Mouse (Mus musculus) embryonic fibroblast, embryonic 13.5 days (primary cell): ENCODE results near the gene Map2k6. TPM values are rescaled to one million over a fixed set of nuclear protein-coding genes. Genes with fewer than 3 reads are reported as not detected.

Experiments used
- H3K27ac ChIP-seq: 2 replicates; pipeline ENCODE4 v1.5.1; 2012; ENCODE audit warnings: low read length, control low read depth, inconsistent platforms; ENCODE audit not compliant: insufficient read depth
- H3K4me1 ChIP-seq: 2 replicates; pipeline ENCODE4 v1.6.1; 2011; ENCODE audit warnings: low read length; ENCODE audit not compliant: control insufficient read depth, insufficient read depth
- H3K4me3 ChIP-seq: 2 replicates; pipeline ENCODE4 v1.5.1; 2011; ENCODE audit warnings: mild to moderate bottlenecking, control low read depth, low read length; ENCODE audit not compliant: insufficient read depth
- CTCF ChIP-seq: IDR thresholded peaks from 2 replicates; pipeline ENCODE4 v1.5.1; 2011; ENCODE audit warnings: mild to moderate bottlenecking, control low read depth, low read length, moderate library complexity, borderline replicate concordance; ENCODE audit not compliant: insufficient read depth
- POLR2A ChIP-seq: IDR thresholded peaks from 2 replicates; pipeline ENCODE4 v1.6.1; 2011; ENCODE audit warnings: low read depth, mild to moderate bottlenecking, control low read depth, low read length, moderate library complexity
- polyA plus RNA-seq: library from polyadenylated mRNA; stranded (reverse); fragments of >200 nt; gene quantifications from 2 replicates; pipeline ENCODE4 v1.2.4, GENCODE M21; 2011; ENCODE audit warnings: low read depth; ENCODE audit not compliant: missing spikeins, insufficient read length

Map2k6 gene
- polyA plus RNA-seq, 1 experiment = 4.7 TPM

GRCm38 (mm10) chr11:110482176-110482575, 83.3 kb downstream of the Map2k6 start:
- no peak overlapping the region for H3K27ac ChIP-seq
- H3K4me1 ChIP-seq = no peaks in the 10 kb centered on the region

GRCm38 (mm10) chr11:110482649-110483048, 83.7 kb downstream of the Map2k6 start:
- Histone ChIP-seq H3K27ac (no peak overlapping the region), H3K4me3 (no peak overlapping the region), H3K4me1 (no peaks in the 10 kb centered on the region)
- TF ChIP-seq POLR2A (no peak), CTCF (no peak)

More at GRCm38 (mm10) chr11:110482176-110482575, 83.3 kb downstream of the Map2k6 start:
- TF ChIP-seq CTCF = no peak
- no peak for TF ChIP-seq POLR2A
- no peak overlapping the region for H3K4me3 ChIP-seq

DNA sequence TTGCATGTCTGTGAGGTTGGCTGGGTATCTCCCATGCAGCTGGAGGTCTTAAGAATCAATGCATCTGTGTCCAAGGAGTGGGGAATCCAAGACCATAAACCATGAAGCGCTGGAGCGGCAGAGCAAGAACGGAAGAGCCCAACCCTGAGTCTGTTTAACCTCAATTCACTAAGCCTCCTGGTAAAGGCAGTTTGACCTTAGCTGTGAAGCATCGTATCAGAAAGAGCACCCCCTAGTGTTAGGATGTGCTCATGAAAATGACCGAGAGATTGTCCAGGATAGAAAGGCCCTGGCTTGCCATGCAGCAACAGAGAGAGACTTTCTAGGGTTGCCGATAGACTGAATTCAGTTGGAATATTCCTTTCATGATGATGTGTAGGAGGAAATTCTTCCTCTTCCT, 84.2 kb downstream of the Map2k6 start:
- no peak for TF ChIP-seq POLR2A
- TF ChIP-seq CTCF = no peak
- no peaks in the 10 kb centered on the region for H3K4me1 ChIP-seq
- no peak overlapping the region for H3K4me3 ChIP-seq
- no peak overlapping the region for H3K27ac ChIP-seq

GRCm38 (mm10) chr11:110484426-110484825, 85.5 kb downstream of the Map2k6 start:
- H3K4me3 ChIP-seq = no peak overlapping the region
- no peaks in the 10 kb centered on the region for H3K4me1 ChIP-seq
- no peak overlapping the region for H3K27ac ChIP-seq
- TF ChIP-seq CTCF (no peak), POLR2A (no peak)

DNA sequence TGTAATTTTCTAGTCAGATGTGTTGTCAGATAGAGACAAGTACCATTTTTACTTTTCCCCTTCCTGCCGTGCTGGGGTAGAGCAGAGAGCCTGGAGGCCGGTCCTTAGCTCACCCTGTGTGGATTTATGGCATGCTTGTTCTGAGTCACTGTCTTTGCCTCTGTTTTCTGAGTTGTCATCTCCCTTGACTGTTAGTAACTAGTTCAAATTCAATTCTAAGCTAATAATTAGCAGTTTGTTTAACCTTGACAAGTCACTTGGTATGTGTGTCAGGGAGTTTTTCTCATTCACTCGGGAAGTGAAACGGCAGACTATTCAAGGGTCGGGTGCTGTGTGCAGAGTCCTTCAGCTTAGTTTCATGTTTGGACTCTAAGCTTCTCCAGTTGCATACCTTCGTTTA, 86.2 kb downstream of the Map2k6 start:
- Histone ChIP-seq H3K4me3 (no peak overlapping the region), H3K4me1 (no peaks in the 10 kb centered on the region), H3K27ac (no peak overlapping the region)
- TF ChIP-seq CTCF (no peak), POLR2A (no peak)

DNA sequence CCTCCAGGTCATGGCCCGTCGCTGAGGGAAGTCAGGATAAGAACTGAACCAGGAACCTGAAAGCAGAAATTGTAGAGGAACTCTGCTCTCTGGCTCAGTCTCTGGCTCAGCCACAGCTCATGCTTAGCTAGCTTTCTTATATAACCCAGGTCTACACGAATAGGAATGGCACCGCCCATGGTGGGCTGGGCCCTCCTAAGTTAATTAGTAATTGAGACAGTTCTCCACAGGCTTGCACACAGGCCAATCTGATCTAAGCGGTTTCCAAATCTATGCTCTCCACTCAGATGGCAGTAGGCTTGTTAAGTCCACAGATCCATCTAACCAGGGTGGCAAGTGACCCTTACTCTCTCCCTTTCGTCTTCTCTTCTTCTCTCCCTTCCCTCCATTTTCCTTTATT, 88.9 kb downstream of the Map2k6 start:
- TF ChIP-seq CTCF = no peak
- no peak for TF ChIP-seq POLR2A
- Histone ChIP-seq H3K4me1 (no peaks in the 10 kb centered on the region), H3K27ac (no peak overlapping the region), H3K4me3 (no peak overlapping the region)

- no peak overlapping the region for H3K4me3 ChIP-seq
- no peak overlapping the region for H3K27ac ChIP-seq
- no peak for TF ChIP-seq POLR2A
- TF ChIP-seq CTCF = no peak
- no peaks in the 10 kb centered on the region for H3K4me1 ChIP-seq
Observed at GRCm38 (mm10) chr11:110488301-110488700, 89.4 kb downstream of the Map2k6 start.

DNA sequence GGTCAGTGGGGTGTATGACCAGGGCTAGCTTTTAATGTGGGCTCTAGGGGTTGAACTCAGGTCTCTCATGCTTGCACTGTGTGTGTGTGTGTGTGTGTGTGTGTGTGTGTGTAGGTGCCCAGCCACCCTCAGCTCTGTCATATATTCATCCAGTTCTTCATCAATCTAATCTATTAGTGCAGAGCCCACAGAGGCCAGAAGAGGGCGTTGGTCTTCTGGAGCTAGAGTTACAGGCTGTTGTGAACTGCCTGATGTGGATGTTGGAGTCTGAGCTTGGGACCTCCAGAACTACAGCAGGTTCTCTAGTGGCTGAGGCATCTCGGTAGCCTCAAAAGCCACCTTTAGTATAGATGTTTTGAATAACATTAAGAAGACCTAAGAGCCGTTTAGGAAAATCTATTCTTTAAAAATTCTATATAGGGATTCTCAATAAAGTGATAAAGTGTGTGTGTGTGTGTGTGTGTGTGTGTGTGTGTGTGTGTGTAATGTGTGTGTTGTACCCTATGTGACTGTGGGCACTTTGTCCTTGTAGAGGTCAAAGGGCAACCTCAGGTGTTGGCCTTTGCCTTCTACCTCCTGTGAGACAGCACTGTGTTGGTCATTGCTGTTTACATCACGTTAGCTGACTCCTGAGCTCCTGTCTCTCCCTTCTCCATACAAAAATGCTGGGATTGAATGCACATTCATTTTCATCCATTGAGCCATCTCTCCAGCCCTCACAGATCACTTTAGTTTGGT, 96.6 kb downstream of the Map2k6 start:
- no peak overlapping the region for H3K27ac ChIP-seq
- peaks cover 2% of the 10 kb centered on the region; the same call in 1 of the 2 replicates for H3K4me1 ChIP-seq
- no peak overlapping the region for H3K4me3 ChIP-seq
- TF ChIP-seq CTCF (no peak), POLR2A (no peak)

DNA sequence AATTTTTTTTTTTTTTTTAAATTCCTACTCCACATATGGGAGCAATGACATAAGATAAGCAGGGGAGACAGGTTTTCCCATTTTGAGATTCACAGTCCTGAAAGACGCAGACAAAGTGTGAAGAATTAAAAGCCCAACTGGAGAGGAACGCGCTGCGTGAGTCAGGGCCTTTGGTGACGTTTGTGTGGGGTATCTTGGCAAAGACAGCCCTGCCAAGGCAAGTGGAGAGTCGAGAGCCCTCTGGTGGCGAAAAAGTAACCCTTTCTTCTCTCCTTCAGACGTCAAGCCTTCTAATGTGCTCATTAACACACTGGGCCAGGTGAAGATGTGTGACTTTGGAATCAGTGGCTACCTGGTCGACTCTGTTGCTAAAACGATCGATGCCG, 97.1 kb downstream of the Map2k6 start:
- TF ChIP-seq CTCF (no peak; the same call in 1 of the 2 replicates), POLR2A (no peak)
- H3K4me1 ChIP-seq = peaks cover 2% of the 10 kb centered on the region; the same call in 1 of the 2 replicates
- H3K4me3 ChIP-seq = no peak overlapping the region
- H3K27ac ChIP-seq = no peak overlapping the region

DNA sequence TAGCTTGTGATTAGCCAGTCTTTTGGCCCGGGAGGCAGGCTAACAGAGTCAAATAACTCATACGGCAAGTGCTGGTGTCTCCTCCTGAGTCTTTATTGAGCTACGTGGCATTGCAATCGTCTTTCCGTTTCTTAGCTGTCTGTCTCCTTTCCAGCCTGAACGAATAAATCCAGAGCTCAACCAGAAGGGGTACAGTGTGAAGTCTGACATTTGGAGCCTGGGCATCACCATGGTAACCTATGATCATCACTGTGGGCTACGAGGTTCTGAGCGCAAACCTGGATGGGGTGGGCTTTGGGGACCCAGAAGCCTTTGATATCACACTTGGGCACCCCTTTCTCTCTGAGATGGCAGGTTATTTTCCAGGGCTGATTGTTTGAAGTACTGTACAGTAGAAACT, 98.8 kb downstream of the Map2k6 start:
- Histone ChIP-seq H3K4me3 (no peak overlapping the region), H3K27ac (no peak overlapping the region), H3K4me1 (peaks cover 2% of the 10 kb centered on the region; the same call in 1 of the 2 replicates)
- TF ChIP-seq POLR2A = no peak
- TF ChIP-seq CTCF = no peak
